Mouse (Mus musculus): Measurements from ENCODE around the gene Foxj3. TPM values are rescaled to one million over a fixed set of nuclear protein-coding genes. Genes with fewer than 3 reads are reported as not detected.
A peak's percentile ranks its signal among the peaks of the same experiment; 100 is the strongest.
"Not testable (repeated sequence)": the region's sequence is repeated elsewhere in the genome, so short reads cannot be mapped to it uniquely, and the experiment has no call there.

The Foxj3 gene
- polyA plus RNA-seq, 1 experiment = 32.3 TPM

- 66% methylated on average over 1 of the region's 1 CpGs for WGBS
- H3K27ac ChIP-seq (ENCODE audit: insufficient read depth, low read length) = no peak overlapping the region
- H3K4me3 ChIP-seq (replicated peaks; ENCODE audit: insufficient read depth, low read depth, low read length) = no peak overlapping the region
- H3K27me3 ChIP-seq (ENCODE audit: control insufficient read depth, insufficient read depth, low read length) = no peaks in the 10 kb centered on the region
- TF ChIP-seq CTCF (IDR thresholded peaks at IDR 0.05; ENCODE audit: borderline replicate concordance, insufficient read depth, low read depth, low read length) (no peak), POLR2A (IDR thresholded peaks at IDR 0.05; ENCODE audit: borderline replicate concordance, insufficient read depth, low read length) (no peak)
- no peaks in the 10 kb centered on the region for H3K4me1 ChIP-seq (ENCODE audit: control insufficient read depth, insufficient read depth, low read length)
- DNase-seq = no peak
Observed at GRCm38 (mm10) chr4:119614078-119614477, 77.3 kb downstream of the Foxj3 start.

DNA sequence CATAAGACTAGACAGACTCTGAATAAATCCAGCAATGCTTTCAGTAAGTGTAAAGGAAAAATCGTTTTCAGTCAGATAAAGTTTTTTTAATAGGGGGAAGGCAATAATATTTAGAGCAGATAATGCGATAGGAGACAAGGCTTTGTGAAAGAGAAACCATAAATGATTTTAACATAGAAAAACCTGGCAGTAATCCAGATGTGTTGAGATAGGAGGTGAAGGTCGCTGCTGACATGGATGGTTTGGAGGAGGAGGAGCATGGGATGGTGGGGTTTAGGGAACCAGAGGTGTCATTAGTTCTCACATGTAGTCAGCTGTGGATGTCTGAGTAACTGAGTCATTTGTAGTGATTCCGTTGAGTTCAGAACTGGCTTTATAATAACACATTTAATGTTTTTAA is 77.9 kb downstream of the Foxj3 start:
- Histone ChIP-seq H3K27me3 (ENCODE audit: control insufficient read depth, insufficient read depth, low read length) (no peaks in the 10 kb centered on the region), H3K4me3 (replicated peaks; ENCODE audit: insufficient read depth, low read depth, low read length) (no peak overlapping the region), H3K27ac (ENCODE audit: insufficient read depth, low read length) (no peak overlapping the region), H3K4me1 (ENCODE audit: control insufficient read depth, insufficient read depth, low read length) (no peaks in the 10 kb centered on the region)
- DNase-seq = no peak
- 86% methylated on average over 4 of the region's 4 CpGs for WGBS
- TF ChIP-seq POLR2A (IDR thresholded peaks at IDR 0.05; ENCODE audit: borderline replicate concordance, insufficient read depth, low read length) = no peak
- no peak for TF ChIP-seq CTCF (IDR thresholded peaks at IDR 0.05; ENCODE audit: borderline replicate concordance, insufficient read depth, low read depth, low read length)

GRCm38 (mm10) chr4:119626081-119626645 is 89.4 kb downstream of the Foxj3 start:
- H3K4me3 ChIP-seq (replicated peaks; ENCODE audit: insufficient read depth, low read depth, low read length) = no peak overlapping the region
- H3K27me3 ChIP-seq (ENCODE audit: control insufficient read depth, insufficient read depth, low read length) = no peaks in the 10 kb centered on the region
- peaks cover 5% of the 10 kb centered on the region for H3K4me1 ChIP-seq (ENCODE audit: control insufficient read depth, insufficient read depth, low read length)
- H3K27ac ChIP-seq (ENCODE audit: insufficient read depth, low read length) = no peak overlapping the region
- peak in 1 of 2 experiments; percentile 9 for DNase-seq
- TF ChIP-seq CTCF (IDR thresholded peaks at IDR 0.05; ENCODE audit: borderline replicate concordance, insufficient read depth, low read depth, low read length) (no peak), POLR2A (IDR thresholded peaks at IDR 0.05; ENCODE audit: borderline replicate concordance, insufficient read depth, low read length) (no peak)
- 45% methylated on average over 7 of the region's 7 CpGs for WGBS

DNA sequence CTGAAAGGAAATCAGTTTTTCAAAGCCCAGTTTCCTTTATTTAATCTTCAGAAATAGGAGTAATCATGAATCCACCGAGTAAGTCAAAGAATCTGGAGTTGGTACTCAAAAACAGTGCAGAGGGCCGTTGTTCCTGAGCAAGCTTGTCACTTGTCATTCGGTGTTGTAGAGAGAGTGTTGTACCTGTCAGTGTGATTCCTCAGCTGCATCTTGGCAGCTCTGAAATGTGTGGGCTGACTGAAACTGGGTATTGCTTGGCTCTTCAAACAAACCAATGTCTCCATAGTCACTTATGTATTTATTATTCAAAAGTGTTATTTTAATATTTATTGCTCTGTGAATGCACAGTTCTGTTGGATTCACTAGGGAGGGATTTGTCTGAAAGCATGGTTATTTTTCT is 90.1 kb downstream of the Foxj3 start:
- no peak for TF ChIP-seq POLR2A (IDR thresholded peaks at IDR 0.05; ENCODE audit: borderline replicate concordance, insufficient read depth, low read length)
- no peak for TF ChIP-seq CTCF (IDR thresholded peaks at IDR 0.05; ENCODE audit: borderline replicate concordance, insufficient read depth, low read depth, low read length)
- Histone ChIP-seq H3K27me3 (ENCODE audit: control insufficient read depth, insufficient read depth, low read length) (no peaks in the 10 kb centered on the region), H3K4me1 (ENCODE audit: control insufficient read depth, insufficient read depth, low read length) (peaks cover 8% of the 10 kb centered on the region), H3K27ac (ENCODE audit: insufficient read depth, low read length) (no peak overlapping the region), H3K4me3 (replicated peaks; ENCODE audit: insufficient read depth, low read depth, low read length) (no peak overlapping the region)
- WGBS = 61% methylated on average over 3 of the region's 3 CpGs
- DNase-seq = no peak

- TF ChIP-seq CTCF (IDR thresholded peaks at IDR 0.05; ENCODE audit: borderline replicate concordance, insufficient read depth, low read depth, low read length) (no peak), POLR2A (IDR thresholded peaks at IDR 0.05; ENCODE audit: borderline replicate concordance, insufficient read depth, low read length) (no peak)
- H3K4me1 ChIP-seq (ENCODE audit: control insufficient read depth, insufficient read depth, low read length) = peaks cover 8% of the 10 kb centered on the region
- no peak overlapping the region for H3K4me3 ChIP-seq (replicated peaks; ENCODE audit: insufficient read depth, low read depth, low read length)
- no peak for DNase-seq
- WGBS = 84% methylated on average over 4 of the region's 4 CpGs
- no peak overlapping the region for H3K27ac ChIP-seq (ENCODE audit: insufficient read depth, low read length)
- H3K27me3 ChIP-seq (ENCODE audit: control insufficient read depth, insufficient read depth, low read length) = no peaks in the 10 kb centered on the region
Observed at GRCm38 (mm10) chr4:119627317-119627716, 90.5 kb downstream of the Foxj3 start.

GRCm38 (mm10) chr4:119628363-119628762 is 91.6 kb downstream of the Foxj3 start:
- DNase-seq; H3K4me3 ChIP-seq (replicated peaks; ENCODE audit: insufficient read depth, low read depth, low read length); H3K27ac ChIP-seq (ENCODE audit: insufficient read depth, low read length); H3K27me3 ChIP-seq (ENCODE audit: control insufficient read depth, insufficient read depth, low read length): not testable (repeated sequence)
- peak; percentile 16; the same call in 1 of the 2 replicates for TF ChIP-seq CTCF (IDR thresholded peaks at IDR 0.05; ENCODE audit: borderline replicate concordance, insufficient read depth, low read depth, low read length)
- WGBS = 80% methylated on average over 4 of the region's 4 CpGs
- H3K4me1 ChIP-seq (ENCODE audit: control insufficient read depth, insufficient read depth, low read length) = peaks cover 19% of the 10 kb centered on the region

- 35% methylated on average over 11 of the region's 11 CpGs for WGBS
- Histone ChIP-seq H3K27me3 (ENCODE audit: control insufficient read depth, insufficient read depth, low read length) (no peaks in the 10 kb centered on the region), H3K27ac (ENCODE audit: insufficient read depth, low read length) (no peak overlapping the region), H3K4me3 (replicated peaks; ENCODE audit: insufficient read depth, low read depth, low read length) (no peak overlapping the region), H3K4me1 (ENCODE audit: control insufficient read depth, insufficient read depth, low read length) (peaks cover 17% of the 10 kb centered on the region)
- DNase-seq = peak; percentile 28 to 41
- no peak for TF ChIP-seq POLR2A (IDR thresholded peaks at IDR 0.05; ENCODE audit: borderline replicate concordance, insufficient read depth, low read length)
- peak; percentile 81 for TF ChIP-seq CTCF (IDR thresholded peaks at IDR 0.05; ENCODE audit: borderline replicate concordance, insufficient read depth, low read depth, low read length)
Observed at GRCm38 (mm10) chr4:119631115-119631919, 94.5 kb downstream of the Foxj3 start.

GRCm38 (mm10) chr4:119632721-119633120 is 95.9 kb downstream of the Foxj3 start:
- no peaks in the 10 kb centered on the region for H3K27me3 ChIP-seq (ENCODE audit: control insufficient read depth, insufficient read depth, low read length)
- WGBS = 40% methylated on average over 7 of the region's 7 CpGs
- no peak overlapping the region for H3K4me3 ChIP-seq (replicated peaks; ENCODE audit: insufficient read depth, low read depth, low read length)
- TF ChIP-seq CTCF (IDR thresholded peaks at IDR 0.05; ENCODE audit: borderline replicate concordance, insufficient read depth, low read depth, low read length) (no peak), POLR2A (IDR thresholded peaks at IDR 0.05; ENCODE audit: borderline replicate concordance, insufficient read depth, low read length) (no peak)
- DNase-seq = no peak
- H3K27ac ChIP-seq (ENCODE audit: insufficient read depth, low read length) = no peak overlapping the region
- H3K4me1 ChIP-seq (ENCODE audit: control insufficient read depth, insufficient read depth, low read length) = peaks cover 17% of the 10 kb centered on the region

Data from cerebellum, adult 2 months (tissue).